Mouse (Mus musculus): ENCODE data around the gene Mat1a. TPM values are rescaled to one million over a fixed set of nuclear protein-coding genes. Genes with fewer than 3 reads are reported as not detected.

Mat1a gene
- total and polyA plus RNA-seq, 3 experiments: not detected

DNA sequence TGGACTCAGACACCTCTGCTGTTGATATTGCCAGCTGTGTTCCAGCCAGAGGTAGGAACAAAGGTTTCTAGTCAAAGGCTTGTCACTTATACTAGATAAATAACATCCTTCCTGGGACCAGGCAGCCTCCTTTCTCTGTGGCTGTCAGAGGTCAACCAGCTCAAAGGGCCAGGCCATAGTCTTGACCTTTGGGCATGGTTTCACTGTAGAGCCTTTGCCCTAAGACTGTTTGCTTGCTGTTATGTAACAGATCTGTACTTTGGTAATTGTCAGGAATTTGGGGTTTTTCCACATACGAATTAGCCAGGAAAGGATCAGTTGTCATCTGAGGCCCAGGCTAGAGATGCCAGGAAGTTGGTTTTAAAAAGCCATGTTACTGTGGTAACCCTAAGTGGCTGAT, 55.9 kb downstream of the Mat1a start:
- Histone ChIP-seq H3K27ac (ENCODE audit: control insufficient read depth, low read depth, low read length) (no peak overlapping the region), H3K9me3 (replicated peaks; ENCODE audit: insufficient read depth, low read length) (no peaks in the 10 kb centered on the region), H3K36me3 (ENCODE audit: control insufficient read depth in 1 of 2, insufficient read depth in 2 of 2, low read length in 2 of 2) (no peaks in the 10 kb centered on the region), H3K4me1 (ENCODE audit: control insufficient read depth in 1 of 2, insufficient read depth in 2 of 2, low read length in 2 of 2) (no peaks in the 10 kb centered on the region), H3K27me3 (ENCODE audit: control insufficient read depth in 1 of 2, insufficient read depth in 2 of 2, low read length in 2 of 2) (no peaks in the 10 kb centered on the region), H3K79me2 (ENCODE audit: control insufficient read depth, insufficient read depth, low read length, poor library complexity) (no peaks in the 10 kb centered on the region), H3K9ac (ENCODE audit: control insufficient read depth, low read depth, low read length, poor library complexity, severe bottlenecking) (no peak overlapping the region), H3K4me3 (ENCODE audit: control insufficient read depth in 1 of 2, insufficient read depth in 1 of 2, low read depth in 2 of 2, low read length in 2 of 2) (no peak overlapping the region)
- DNase-seq (ENCODE audit: low read depth, low spot score): no peak
- TF ChIP-seq ETS1 (IDR thresholded peaks at IDR 0.05; ENCODE audit: low read depth, low read length) (no peak), USF2 (IDR thresholded peaks at IDR 0.05; ENCODE audit: borderline replicate concordance in 1 of 2, insufficient read depth in 1 of 2, low read depth in 1 of 2, low read length in 2 of 2) (no peak), CHD1 (IDR thresholded peaks at IDR 0.05; ENCODE audit: low read depth, low read length) (no peak), JUND (IDR thresholded peaks at IDR 0.05; ENCODE audit: low read depth, low read length) (no peak), USF1 (IDR thresholded peaks at IDR 0.05; ENCODE audit: low read depth, low read length) (no peak), EP300 (IDR thresholded peaks at IDR 0.05; ENCODE audit: low read depth in 1 of 2, low read length in 2 of 2) (no peak), ZNF384 (IDR thresholded peaks at IDR 0.05; ENCODE audit: low read depth, low read length) (no peak), MYC (IDR thresholded peaks at IDR 0.05; ENCODE audit: low read depth, low read length) (no peak), RCOR1 (IDR thresholded peaks at IDR 0.05; ENCODE audit: low read depth, low read length) (no peak), TCF12 (IDR thresholded peaks at IDR 0.05; ENCODE audit: low read depth, low read length) (no peak), BHLHE40 (IDR thresholded peaks at IDR 0.05; ENCODE audit: borderline replicate concordance, low read depth, low read length) (no peak)

DNA sequence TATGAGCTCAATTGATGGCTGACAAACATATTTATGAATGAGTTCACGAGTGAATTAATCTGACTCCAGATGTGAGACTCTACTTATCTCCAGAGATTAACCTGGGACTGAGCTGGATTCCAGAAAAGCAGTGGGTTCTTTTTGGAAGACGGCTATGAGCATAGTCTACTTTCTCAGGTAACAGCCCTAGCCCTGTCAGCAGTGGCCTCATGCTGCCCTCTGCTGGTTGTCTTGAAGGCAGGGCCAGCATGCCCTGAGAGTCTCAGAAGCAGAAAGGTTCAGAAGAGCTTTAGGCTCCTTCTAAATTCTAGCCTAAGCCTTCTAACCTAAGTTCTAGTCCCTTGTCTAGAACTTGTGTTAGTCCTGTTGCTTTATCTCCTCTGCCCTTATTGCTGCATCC, 57.8 kb downstream of the Mat1a start:
- H3K36me3 ChIP-seq (ENCODE audit: control insufficient read depth in 1 of 2, insufficient read depth in 2 of 2, low read length in 2 of 2): no peaks in the 10 kb centered on the region
- peak; percentile 6 for DNase-seq (ENCODE audit: low read depth, low spot score)
- H3K9me3 ChIP-seq (replicated peaks; ENCODE audit: insufficient read depth, low read length): no peaks in the 10 kb centered on the region
- H3K27me3 ChIP-seq (ENCODE audit: control insufficient read depth in 1 of 2, insufficient read depth in 2 of 2, low read length in 2 of 2): no peaks in the 10 kb centered on the region
- no peak overlapping the region for H3K4me3 ChIP-seq (ENCODE audit: control insufficient read depth in 1 of 2, insufficient read depth in 1 of 2, low read depth in 2 of 2, low read length in 2 of 2)
- no peak overlapping the region for H3K9ac ChIP-seq (ENCODE audit: control insufficient read depth, low read depth, low read length, poor library complexity, severe bottlenecking)
- no peaks in the 10 kb centered on the region for H3K4me1 ChIP-seq (ENCODE audit: control insufficient read depth in 1 of 2, insufficient read depth in 2 of 2, low read length in 2 of 2)
- H3K27ac ChIP-seq (ENCODE audit: control insufficient read depth, low read depth, low read length): no peak overlapping the region
- TF ChIP-seq ZNF384 (IDR thresholded peaks at IDR 0.05; ENCODE audit: low read depth, low read length) (no peak), SIN3A (IDR thresholded peaks at IDR 0.05; ENCODE audit: low read length) (no peak), CTCF (IDR thresholded peaks at IDR 0.05 in 2 of 3, conservative IDR thresholded peaks at IDR 0.05 in 1 of 3; ENCODE audit: control insufficient read depth in 1 of 3, insufficient read depth in 1 of 3, low read depth in 2 of 3, low read length in 3 of 3, poor library complexity in 1 of 3, severe bottlenecking in 1 of 3) (peak; percentile 19 to 68 (median 45); a peak in 5 of 6 replicates), RAD21 (IDR thresholded peaks at IDR 0.05; ENCODE audit: low read depth, low read length) (peak; percentile 26), HCFC1 (IDR thresholded peaks at IDR 0.05; ENCODE audit: low read depth, low read length) (no peak), SMC3 (IDR thresholded peaks at IDR 0.05; ENCODE audit: low read depth, low read length) (peak; percentile 34)
- no peaks in the 10 kb centered on the region for H3K79me2 ChIP-seq (ENCODE audit: control insufficient read depth, insufficient read depth, low read length, poor library complexity)

All from MEL (cell line).